Mouse (Mus musculus) CH12.LX (cell line): ENCODE measurements at regions not wholly inside any gene's neighbourhood (a gene's known extent, or its start where the extent isn't known, plus 50 kb on each side); places are given as distances from the start of the nearest gene placed in this dataset.

Experiments
- DNase-seq: peaks from one replicate; pipeline ENCODE4 v3.0.0-alpha.2; 2013; ENCODE audit errors: extremely low read depth
- H3K27ac ChIP-seq: 2 replicates; pipeline ENCODE4 v1.5.1; 2012; ENCODE audit warnings: low read depth, mild to moderate bottlenecking, control low read depth, moderate library complexity; ENCODE audit not compliant: insufficient read depth
- H3K27me3 ChIP-seq: replicated peaks from 2 replicates; pipeline ENCODE3; 2012; ENCODE audit warnings: inconsistent platforms
- H3K36me3 ChIP-seq, 2 experiments: replicated peaks in 1 of 2; 2 replicates each; pipeline versions ENCODE3 to v1.6.1; 2012; ENCODE audit warnings: inconsistent platforms in 1 of 2, low read length in 1 of 2, mild to moderate bottlenecking in 1 of 2, mixed read lengths in 1 of 2, moderate library complexity in 1 of 2; ENCODE audit not compliant: control insufficient read depth in 1 of 2, insufficient read depth in 1 of 2
- H3K4me1 ChIP-seq, 2 experiments: 2 replicates each; pipeline ENCODE4 v1.6.1; 2012; ENCODE audit warnings: inconsistent platforms in 1 of 2, moderate library complexity in 1 of 2; ENCODE audit not compliant: insufficient read depth in 2 of 2, control insufficient read depth in 1 of 2
- H3K4me2 ChIP-seq: 2 replicates; pipeline ENCODE4 v1.6.1; 2012; ENCODE audit warnings: low read depth, mild to moderate bottlenecking, control low read depth; ENCODE audit not compliant: poor library complexity, insufficient read depth, severe bottlenecking
- H3K4me3 ChIP-seq, 3 experiments: fragments of 150-350 bp in 1 of 3; sonication (generic) in 1 of 3; replicated peaks in 1 of 3; 2 replicates each; pipeline versions ENCODE3 to v1.5.1; 2011 to 2012; ENCODE audit warnings: low read depth in 2 of 3, low read length in 2 of 3, mild to moderate bottlenecking in 2 of 3, moderate library complexity in 2 of 3, control low read depth in 1 of 3, improper control_type of control experiment in 1 of 3, inconsistent platforms in 1 of 3, mixed read lengths in 1 of 3; ENCODE audit not compliant: poor library complexity in 1 of 3
- H3K79me2 ChIP-seq: replicated peaks from 2 replicates; pipeline ENCODE4 v1.6.1; 2012; ENCODE audit warnings: mild to moderate bottlenecking, moderate library complexity; ENCODE audit not compliant: control insufficient read depth, poor library complexity, insufficient read depth, severe bottlenecking; ENCODE audit errors: extremely low read depth
- H3K9ac ChIP-seq: 2 replicates; pipeline ENCODE4 v1.6.1; 2012; ENCODE audit warnings: low read depth, mild to moderate bottlenecking, control low read depth, moderate library complexity; ENCODE audit not compliant: insufficient read depth
- H3K9me3 ChIP-seq: replicated peaks from 2 replicates; pipeline ENCODE3; 2012; ENCODE audit warnings: low read length, inconsistent platforms, mixed read lengths
- BHLHE40 ChIP-seq: IDR thresholded peaks from 2 replicates; pipeline ENCODE4 v1.6.1; 2011; ENCODE audit warnings: mild to moderate bottlenecking, low read depth, low read length, improper control_type of control experiment
- CHD1 ChIP-seq: IDR thresholded peaks from 2 replicates; pipeline ENCODE4 v1.6.1; 2012; ENCODE audit warnings: low read depth, low read length, improper control_type of control experiment, inconsistent platforms
- CHD2 ChIP-seq: IDR thresholded peaks from 2 replicates; pipeline ENCODE4 v1.6.1; 2011; ENCODE audit warnings: low read length, improper control_type of control experiment
- CTCF ChIP-seq, 2 experiments: IDR thresholded peaks in 1 of 2; conservative IDR thresholded peaks in 1 of 2; 2 replicates each; pipeline ENCODE4 v1.5.1; 2011 to 2012; ENCODE audit warnings: low read depth in 2 of 2, low read length in 2 of 2, improper control_type of control experiment in 1 of 2, inconsistent platforms in 1 of 2, mild to moderate bottlenecking in 1 of 2, moderate library complexity in 1 of 2
- ELF1 ChIP-seq: IDR thresholded peaks from 2 replicates; pipeline ENCODE4 v1.6.1; 2014; ENCODE audit warnings: low read depth, mild to moderate bottlenecking, inconsistent platforms, low read length, improper control_type of control experiment
- EP300 ChIP-seq: IDR thresholded peaks from 2 replicates; pipeline ENCODE4 v1.6.1; 2011; ENCODE audit warnings: low read length, improper control_type of control experiment
- GABPA ChIP-seq: IDR thresholded peaks from 2 replicates; pipeline ENCODE4 v1.6.1; 2012; ENCODE audit warnings: low read depth, low read length, improper control_type of control experiment, inconsistent platforms; ENCODE audit not compliant: insufficient replicate concordance
- IRF4 ChIP-seq: IDR thresholded peaks from 2 replicates; pipeline ENCODE4 v1.6.1; 2014; ENCODE audit warnings: low read depth, mild to moderate bottlenecking, inconsistent platforms, low read length, improper control_type of control experiment
- JUN ChIP-seq: IDR thresholded peaks from 2 replicates; pipeline ENCODE4 v1.6.1; 2011; ENCODE audit warnings: low read depth, mild to moderate bottlenecking, low read length, improper control_type of control experiment, moderate library complexity; ENCODE audit not compliant: insufficient read depth
- MAFK ChIP-seq: IDR thresholded peaks from 2 replicates; pipeline ENCODE4 v1.6.1; 2011; ENCODE audit warnings: low read length, improper control_type of control experiment; ENCODE audit not compliant: insufficient replicate concordance
- MAZ ChIP-seq: IDR thresholded peaks from 2 replicates; pipeline ENCODE4 v1.6.1; 2012; ENCODE audit warnings: low read depth, mild to moderate bottlenecking, inconsistent platforms, low read length, improper control_type of control experiment, moderate library complexity
- RAD21 ChIP-seq: IDR thresholded peaks from 2 replicates; pipeline ENCODE4 v1.6.1; 2011; ENCODE audit warnings: low read depth, mild to moderate bottlenecking, low read length, improper control_type of control experiment, moderate library complexity
- RCOR1 ChIP-seq: conservative IDR thresholded peaks from 2 replicates; pipeline ENCODE4 v1.6.1; 2012; ENCODE audit warnings: low read depth, mild to moderate bottlenecking, inconsistent platforms, low read length, improper control_type of control experiment
- SMC3 ChIP-seq: IDR thresholded peaks from 2 replicates; pipeline ENCODE4 v1.6.1; 2011; ENCODE audit warnings: low read depth, low read length, improper control_type of control experiment
- UBTF ChIP-seq: IDR thresholded peaks from 2 replicates; pipeline ENCODE4 v1.6.1; 2012; ENCODE audit warnings: low read depth, mild to moderate bottlenecking, inconsistent platforms, low read length, improper control_type of control experiment, moderate library complexity
- ZC3H11A ChIP-seq: IDR thresholded peaks from 2 replicates; pipeline ENCODE4 v1.6.1; 2012; ENCODE audit warnings: low read depth, mild to moderate bottlenecking, inconsistent platforms, low read length, improper control_type of control experiment
- ZKSCAN1 ChIP-seq: IDR thresholded peaks from 2 replicates; pipeline ENCODE4 v1.6.1; 2012; ENCODE audit warnings: low read depth, inconsistent platforms, low read length, improper control_type of control experiment, borderline replicate concordance
- ZMIZ1 ChIP-seq: IDR thresholded peaks from 2 replicates; pipeline ENCODE4 v1.6.1; 2012; ENCODE audit warnings: low read depth, mild to moderate bottlenecking, inconsistent platforms, low read length, improper control_type of control experiment
- dilution Hi-C: fragments of 300-500 bp; cut with MboI; formaldehyde crosslinking; loops from 2 replicates; pipeline ENCODE4 v1.14.3; 2020; ENCODE audit warnings: low sequenced_read_pairs; ENCODE audit not compliant: extremely low pct_unique_long_range_greater_than_20kb, extremely low pct_ligation_motif_present
- in situ Hi-C: fragments of 300-500 bp; cut with MboI; formaldehyde crosslinking; loops from 3 replicates; pipeline ENCODE4 v1.14.3; 2019; ENCODE audit warnings: low sequenced_read_pairs, low pct_ligation_motif_present, low pct_unique_long_range_greater_than_20kb, mixed read lengths

DNA sequence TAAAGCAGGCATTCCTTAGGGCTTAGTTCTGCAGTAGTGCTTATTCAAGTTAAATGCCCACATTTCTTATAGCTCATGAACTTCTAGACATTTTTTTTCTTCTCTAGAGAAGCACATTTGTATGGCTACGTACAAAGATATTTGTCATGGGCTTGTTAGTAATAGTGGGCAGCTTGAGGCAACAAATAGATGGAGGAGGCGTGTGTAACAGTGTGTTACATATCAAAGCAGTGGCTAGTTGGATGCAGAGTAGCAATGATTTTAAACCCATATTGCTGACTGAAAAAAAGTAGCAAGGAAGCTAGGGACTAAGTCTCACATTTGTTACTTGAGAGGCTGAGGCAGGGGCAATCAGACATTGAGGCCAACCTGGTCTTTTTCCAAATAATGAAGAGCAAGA lies 602.2 kb upstream of the Fbxo33 start:
- Histone ChIP-seq H3K79me2 (no peaks in the 10 kb centered on the region), H3K27ac (no peak overlapping the region), H3K4me2 (no peak overlapping the region), H3K36me3 (no peaks in the 10 kb centered on the region), H3K9ac (no peak overlapping the region), H3K27me3 (no peaks in the 10 kb centered on the region), H3K4me3 (no peak overlapping the region), H3K4me1 (no peaks in the 10 kb centered on the region), H3K9me3 (no peaks in the 10 kb centered on the region)
- no peak for TF ChIP-seq UBTF
- no peak for TF ChIP-seq ZC3H11A
- DNase-seq: no peak
- in situ Hi-C loops: no loop called here
- dilution Hi-C loops: no loop called here

DNA sequence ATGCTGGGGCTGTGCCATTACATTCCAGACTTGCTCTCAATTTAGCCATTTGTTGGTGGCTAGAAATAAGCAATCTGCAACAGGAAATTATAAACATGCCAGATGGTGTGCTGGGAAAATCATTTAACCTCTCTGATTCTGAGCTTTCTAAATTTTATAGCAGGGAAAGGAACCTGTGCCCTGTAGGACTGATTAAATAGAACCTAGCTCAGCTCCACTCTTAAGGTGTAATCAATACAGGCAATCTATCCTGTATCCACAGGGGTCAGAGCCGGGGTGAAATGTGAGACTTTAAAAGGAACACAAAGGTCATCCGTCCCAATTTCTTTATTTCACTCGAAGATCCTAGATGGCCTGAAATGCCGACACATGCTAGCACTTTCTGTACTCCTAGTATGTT lies 596.4 kb upstream of the Fbxo33 start:
- dilution Hi-C loops: no loop called here
- DNase-seq: no peak
- Histone ChIP-seq H3K9ac (no peak overlapping the region), H3K27me3 (no peaks in the 10 kb centered on the region), H3K36me3 (no peaks in the 10 kb centered on the region), H3K4me3 (no peak overlapping the region), H3K4me1 (no peaks in the 10 kb centered on the region)
- no peak for TF ChIP-seq EP300
- no peak for TF ChIP-seq CHD2
- no peak for TF ChIP-seq IRF4
- no peak for TF ChIP-seq JUN
- no peak for TF ChIP-seq ZC3H11A
- no peak for TF ChIP-seq GABPA
- TF ChIP-seq ZKSCAN1: no peak
- no peak for TF ChIP-seq CTCF (conservative IDR thresholded peaks at IDR 0.05 in 1 of 2, IDR thresholded peaks at IDR 0.05 in 1 of 2; ENCODE audit: low read depth in 2 of 2, low read length in 2 of 2)
- TF ChIP-seq ELF1: no peak
- no peak for TF ChIP-seq RCOR1
- no peak for TF ChIP-seq MAZ
- TF ChIP-seq BHLHE40: no peak
- TF ChIP-seq SMC3: no peak
- TF ChIP-seq ZMIZ1: no peak
- no peak for TF ChIP-seq MAFK
- no peak for TF ChIP-seq RAD21
- no peak for TF ChIP-seq CHD1
- TF ChIP-seq, all 38 proteins: peak for 0
- Histone ChIP-seq H3K9me3 (no peaks in the 10 kb centered on the region), H3K79me2 (no peaks in the 10 kb centered on the region), H3K4me2 (no peak overlapping the region), H3K27ac (no peak overlapping the region)
- in situ Hi-C loops: no loop called here
